Mouse (Mus musculus): ENCODE results near the gene Aipl1. TPM values are rescaled to one million over a fixed set of nuclear protein-coding genes. Genes with fewer than 3 reads are reported as not detected.

Gene Aipl1
- polyA plus RNA-seq, 1 experiment, result 0.89 TPM

GRCm38 (mm10) chr11:72042631-72043030 is 5.3 kb upstream of the Aipl1 start:
- no peak for DNase-seq
- no peaks in the 10 kb centered on the region for H3K36me3 ChIP-seq (ENCODE audit: control insufficient read depth, insufficient read depth, low read length)
- 12% methylated on average over 14 of the region's 14 CpGs for WGBS
- TF ChIP-seq CTCF (IDR thresholded peaks at IDR 0.05; ENCODE audit: borderline replicate concordance, control insufficient read depth, extremely low read depth, insufficient read depth, low read length, poor library complexity) (no peak), POLR2A (IDR thresholded peaks at IDR 0.05; ENCODE audit: control insufficient read depth, extremely low read depth, insufficient read depth, low read length, poor library complexity) (no peak)
- peak overlapping the region; percentile 85 for H3K4me3 ChIP-seq (ENCODE audit: control insufficient read depth, insufficient read depth, low read length)
- H3K4me1 ChIP-seq (replicated peaks; ENCODE audit: control insufficient read depth, insufficient read depth, low read length), result peaks cover 27% of the 10 kb centered on the region
- no peaks in the 10 kb centered on the region for H3K27me3 ChIP-seq (ENCODE audit: control insufficient read depth, insufficient read depth, low read length)
- H3K27ac ChIP-seq (ENCODE audit: control insufficient read depth, insufficient read depth, low read length), result no peak overlapping the region

GRCm38 (mm10) chr11:72041768-72042607 is 4.7 kb upstream of the Aipl1 start, which contains the start of gene Pimreg:
Gene Pimreg, plus strand, starts transcription at chr11:72042032.
- peak; percentile 92 for DNase-seq
- WGBS, result 1% methylated on average over 52 of the region's 52 CpGs
- H3K4me1 ChIP-seq (replicated peaks; ENCODE audit: control insufficient read depth, insufficient read depth, low read length), result peaks cover 27% of the 10 kb centered on the region

GRCm38 (mm10) chr11:72041290-72041767 is 4.0 kb upstream of the Aipl1 start:
- Histone ChIP-seq H3K27me3 (ENCODE audit: control insufficient read depth, insufficient read depth, low read length) (no peaks in the 10 kb centered on the region), H3K4me3 (ENCODE audit: control insufficient read depth, insufficient read depth, low read length) (peak overlapping the region; percentile 85; the same call in 1 of the 2 replicates), H3K36me3 (ENCODE audit: control insufficient read depth, insufficient read depth, low read length) (no peaks in the 10 kb centered on the region), H3K4me1 (replicated peaks; ENCODE audit: control insufficient read depth, insufficient read depth, low read length) (peaks cover 27% of the 10 kb centered on the region), H3K27ac (ENCODE audit: control insufficient read depth, insufficient read depth, low read length) (peak overlapping the region; percentile 28; the same call in 1 of the 2 replicates)
- 19% methylated on average over 6 of the region's 6 CpGs for WGBS
- TF ChIP-seq POLR2A (IDR thresholded peaks at IDR 0.05; ENCODE audit: control insufficient read depth, extremely low read depth, insufficient read depth, low read length, poor library complexity), result no peak
- no peak for TF ChIP-seq CTCF (IDR thresholded peaks at IDR 0.05; ENCODE audit: borderline replicate concordance, control insufficient read depth, extremely low read depth, insufficient read depth, low read length, poor library complexity)
- DNase-seq, result no peak

More at GRCm38 (mm10) chr11:72041768-72042607, 4.7 kb upstream of the Aipl1 start, which contains the start of gene Pimreg:
- Histone ChIP-seq H3K27me3 (ENCODE audit: control insufficient read depth, insufficient read depth, low read length) (no peaks in the 10 kb centered on the region), H3K27ac (ENCODE audit: control insufficient read depth, insufficient read depth, low read length) (peak within 1 kb of the TSS; percentile 28; the same call in 1 of the 2 replicates), H3K36me3 (ENCODE audit: control insufficient read depth, insufficient read depth, low read length) (no peaks in the 10 kb centered on the region), H3K4me3 (ENCODE audit: control insufficient read depth, insufficient read depth, low read length) (peak within 1 kb of the TSS; percentile 85)
- TF ChIP-seq POLR2A (IDR thresholded peaks at IDR 0.05; ENCODE audit: control insufficient read depth, extremely low read depth, insufficient read depth, low read length, poor library complexity) (0 out of 2 replicates have a peak, but pooled peaks have one; percentile 24), CTCF (IDR thresholded peaks at IDR 0.05; ENCODE audit: borderline replicate concordance, control insufficient read depth, extremely low read depth, insufficient read depth, low read length, poor library complexity) (peak; percentile 30; the same call in 1 of the 2 replicates)

GRCm38 (mm10) chr11:72039599-72040386 is 2.5 kb upstream of the Aipl1 start:
- Histone ChIP-seq H3K4me3 (ENCODE audit: control insufficient read depth, insufficient read depth, low read length) (no peak overlapping the region), H3K27me3 (ENCODE audit: control insufficient read depth, insufficient read depth, low read length) (no peaks in the 10 kb centered on the region), H3K4me1 (replicated peaks; ENCODE audit: control insufficient read depth, insufficient read depth, low read length) (peaks cover 25% of the 10 kb centered on the region), H3K36me3 (ENCODE audit: control insufficient read depth, insufficient read depth, low read length) (no peaks in the 10 kb centered on the region), H3K27ac (ENCODE audit: control insufficient read depth, insufficient read depth, low read length) (no peak overlapping the region)
- no peak for DNase-seq
- TF ChIP-seq CTCF (IDR thresholded peaks at IDR 0.05; ENCODE audit: borderline replicate concordance, control insufficient read depth, extremely low read depth, insufficient read depth, low read length, poor library complexity), result no peak
- TF ChIP-seq POLR2A (IDR thresholded peaks at IDR 0.05; ENCODE audit: control insufficient read depth, extremely low read depth, insufficient read depth, low read length, poor library complexity), result no peak
- 89% methylated on average over 16 of the region's 16 CpGs for WGBS

- TF ChIP-seq POLR2A (IDR thresholded peaks at IDR 0.05; ENCODE audit: control insufficient read depth, extremely low read depth, insufficient read depth, low read length, poor library complexity) (no peak), CTCF (IDR thresholded peaks at IDR 0.05; ENCODE audit: borderline replicate concordance, control insufficient read depth, extremely low read depth, insufficient read depth, low read length, poor library complexity) (no peak)
- no peak overlapping the region for H3K27ac ChIP-seq (ENCODE audit: control insufficient read depth, insufficient read depth, low read length)
- peak; percentile 74 for DNase-seq
- 5% methylated on average over 4 of the region's 4 CpGs for WGBS
- no peaks in the 10 kb centered on the region for H3K36me3 ChIP-seq (ENCODE audit: control insufficient read depth, insufficient read depth, low read length)
- H3K4me1 ChIP-seq (replicated peaks; ENCODE audit: control insufficient read depth, insufficient read depth, low read length), result peaks cover 10% of the 10 kb centered on the region
- H3K4me3 ChIP-seq (ENCODE audit: control insufficient read depth, insufficient read depth, low read length), result no peak overlapping the region
- no peaks in the 10 kb centered on the region for H3K27me3 ChIP-seq (ENCODE audit: control insufficient read depth, insufficient read depth, low read length)
These were observed 687 bp upstream of the Aipl1 start for GRCm38 (mm10) chr11:72037996-72038395.

- no peak overlapping the region for H3K27ac ChIP-seq (ENCODE audit: control insufficient read depth, insufficient read depth, low read length)
- DNase-seq, result no peak
- TF ChIP-seq CTCF (IDR thresholded peaks at IDR 0.05; ENCODE audit: borderline replicate concordance, control insufficient read depth, extremely low read depth, insufficient read depth, low read length, poor library complexity), result no peak
- TF ChIP-seq POLR2A (IDR thresholded peaks at IDR 0.05; ENCODE audit: control insufficient read depth, extremely low read depth, insufficient read depth, low read length, poor library complexity), result no peak
- no peaks in the 10 kb centered on the region for H3K4me1 ChIP-seq (replicated peaks; ENCODE audit: control insufficient read depth, insufficient read depth, low read length)
- no peaks in the 10 kb centered on the region for H3K36me3 ChIP-seq (ENCODE audit: control insufficient read depth, insufficient read depth, low read length)
- WGBS, result 94% methylated on average over 3 of the region's 3 CpGs
- H3K27me3 ChIP-seq (ENCODE audit: control insufficient read depth, insufficient read depth, low read length), result no peaks in the 10 kb centered on the region
- no peak overlapping the region for H3K4me3 ChIP-seq (ENCODE audit: control insufficient read depth, insufficient read depth, low read length)
These were observed 4.7 kb downstream of the Aipl1 start for GRCm38 (mm10) chr11:72032589-72032988.
